ENCODE assay signal across 8 mouse cellular contexts in the genomic region with DNA sequence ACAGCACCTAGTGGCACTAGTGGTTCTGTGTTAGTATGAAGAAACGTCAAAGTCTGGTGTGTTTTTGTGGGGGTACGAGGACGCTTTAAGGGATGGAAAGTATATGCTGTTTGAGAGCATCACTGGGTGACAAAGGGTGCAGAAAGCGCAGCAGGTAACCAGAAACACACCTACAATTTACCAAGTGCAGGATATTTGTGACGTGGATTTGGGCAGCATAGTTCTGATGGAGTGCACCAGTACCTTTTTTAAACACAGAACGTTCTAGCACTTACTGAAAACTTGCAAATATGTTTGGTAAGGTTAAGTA. TPM values are rescaled to one million over a fixed set of nuclear protein-coding genes. Genes with fewer than 3 reads are reported as not detected.
DNase-seq lines count a peak whose midpoint lies in the region; ATAC-seq and TF ChIP-seq lines count a peak whose summit lies in the region.

No protein-coding gene starts in this region.

- no peaks in the 10 kb centered on the region for H3K9me3 ChIP-seq in heart, embryonic 15.5 days (replicated peaks)
- H3K9me3 ChIP-seq in MEL (replicated peaks; ENCODE audit: insufficient read depth, low read length) = no peaks in the 10 kb centered on the region
- H3K9me3 ChIP-seq in hindbrain, embryonic 12.5 days (replicated peaks) = no peaks in the 10 kb centered on the region
- H3K9me3 ChIP-seq in midbrain, embryonic 11.5 days (ENCODE audit: control insufficient read depth, low read length) = no peaks in the 10 kb centered on the region

- peak overlapping the region; percentile 89 for H3K9ac ChIP-seq in heart, embryonic 15.5 days
- peak overlapping the region; percentile 90 for H3K9ac ChIP-seq in MEL (ENCODE audit: control insufficient read depth, low read depth, low read length, poor library complexity, severe bottlenecking)
- peak overlapping the region; percentile 95 for H3K9ac ChIP-seq in hindbrain, embryonic 12.5 days
- peak overlapping the region; percentile 91 for H3K9ac ChIP-seq in midbrain, embryonic 11.5 days (ENCODE audit: low read length)

- peak overlapping the region; percentile 96 for H3K27ac ChIP-seq in heart, embryonic 15.5 days
- peak overlapping the region; percentile 55 for H3K27ac ChIP-seq in MEL (ENCODE audit: control insufficient read depth, low read depth, low read length)
- peak overlapping the region; percentile 96 for H3K27ac ChIP-seq in hindbrain, embryonic 12.5 days
- peak overlapping the region; percentile 85 for H3K27ac ChIP-seq in midbrain, embryonic 11.5 days (ENCODE audit: low read depth, low read length)

- TF ChIP-seq POLR2A in MEL (IDR thresholded peaks at IDR 0.05; ENCODE audit: control insufficient read depth in 1 of 2, insufficient read depth in 1 of 2, low read depth in 1 of 2, low read length in 2 of 2, poor library complexity in 1 of 2) = no peak

- no peaks in the 10 kb centered on the region for H3K27me3 ChIP-seq in heart, embryonic 15.5 days
- H3K27me3 ChIP-seq in MEL (ENCODE audit: control insufficient read depth in 1 of 2, insufficient read depth in 2 of 2, low read length in 2 of 2) = no peaks in the 10 kb centered on the region
- H3K27me3 ChIP-seq in hindbrain, embryonic 12.5 days = no peaks in the 10 kb centered on the region; the same call in 1 of the 2 replicates
- H3K27me3 ChIP-seq in midbrain, embryonic 11.5 days (ENCODE audit: control insufficient read depth, insufficient read depth, low read length) = no peaks in the 10 kb centered on the region; the same call in 1 of the 2 replicates

- H3K4me1 ChIP-seq in heart, embryonic 15.5 days (replicated peaks) = peaks cover 26% of the 10 kb centered on the region
- H3K4me1 ChIP-seq in MEL (ENCODE audit: control insufficient read depth in 1 of 2, insufficient read depth in 2 of 2, low read length in 2 of 2) = peaks cover 7 to 9% of the 10 kb centered on the region in 2 experiments; a peak in 3 of 4 replicates
- H3K4me1 ChIP-seq in hindbrain, embryonic 12.5 days = peaks cover 14% of the 10 kb centered on the region
- peaks cover 16% of the 10 kb centered on the region for H3K4me1 ChIP-seq in midbrain, embryonic 11.5 days (ENCODE audit: control insufficient read depth, insufficient read depth, low read length)

- peak overlapping the region; percentile 72 for H3K4me2 ChIP-seq in heart, embryonic 15.5 days
- peak overlapping the region; percentile 83 for H3K4me2 ChIP-seq in hindbrain, embryonic 12.5 days (replicated peaks)
- peak overlapping the region; percentile 80 for H3K4me2 ChIP-seq in midbrain, embryonic 11.5 days

- TF ChIP-seq RAD21 in MEL (IDR thresholded peaks at IDR 0.05; ENCODE audit: low read depth, low read length) = no peak

- intact Hi-C loops in left cerebral cortex, postnatal 14 days (cut with DNase I) = loop anchor here (5.0 kb wide), 2 partner anchors 98 to 113 kb away; no protein-coding TSS in a partner anchor

- H3K79me2 ChIP-seq in MEL (ENCODE audit: control insufficient read depth, insufficient read depth, low read length, poor library complexity) = peaks cover 31% of the 10 kb centered on the region

- TF ChIP-seq EP300 in MEL (IDR thresholded peaks at IDR 0.05; ENCODE audit: low read depth in 1 of 2, low read length in 2 of 2) = no peak

- H3K4me3 ChIP-seq in heart, embryonic 15.5 days = peak overlapping the region; percentile 98
- peak overlapping the region; percentile 95 to 98 for H3K4me3 ChIP-seq in MEL (ENCODE audit: control insufficient read depth in 1 of 2, insufficient read depth in 1 of 2, low read depth in 2 of 2, low read length in 2 of 2)
- peak overlapping the region; percentile 88 for H3K4me3 ChIP-seq in hindbrain, embryonic 12.5 days
- peak overlapping the region; percentile 86 for H3K4me3 ChIP-seq in midbrain, embryonic 11.5 days (ENCODE audit: low read depth, low read length)

- DNase-seq in heart, adult 8-10 months (ENCODE audit: low spot score) = no peak
- DNase-seq in MEL (ENCODE audit: low read depth, low spot score) = no peak
- DNase-seq in midbrain, embryonic 11.5 days (ENCODE audit: low spot score, missing footprints) = no peak
- no peak for DNase-seq in left cerebral cortex, postnatal 14 days (ENCODE audit: low spot score in 2 of 2)
- no peak for DNase-seq in right cerebral cortex, postnatal 14 days
- no peak for DNase-seq in Muller cell, postnatal 12 days (ENCODE audit: inconsistent ontology term)

- H3K36me3 ChIP-seq in heart, embryonic 15.5 days = no peaks in the 10 kb centered on the region
- peaks cover 0 to 18% of the 10 kb centered on the region in 2 experiments; a peak in 2 of 4 replicates for H3K36me3 ChIP-seq in MEL (ENCODE audit: control insufficient read depth in 1 of 2, insufficient read depth in 2 of 2, low read length in 2 of 2)
- H3K36me3 ChIP-seq in hindbrain, embryonic 12.5 days = no peaks in the 10 kb centered on the region
- H3K36me3 ChIP-seq in midbrain, embryonic 11.5 days (ENCODE audit: control insufficient read depth, insufficient read depth, low read length) = no peaks in the 10 kb centered on the region

- ATAC-seq in heart, embryonic 15.5 days (replicated peaks; ENCODE audit: insufficient number of reproducible peaks, insufficient read depth, low FRiP score, low read depth) = no peak
- no peak for ATAC-seq in hindbrain, embryonic 12.5 days (ENCODE audit: low FRiP score)
- no peak for ATAC-seq in midbrain, embryonic 11.5 days (ENCODE audit: low FRiP score)

- no peak; a peak in 1 of 6 replicates for TF ChIP-seq CTCF in MEL (IDR thresholded peaks at IDR 0.05 in 2 of 3, conservative IDR thresholded peaks at IDR 0.05 in 1 of 3; ENCODE audit: control insufficient read depth in 1 of 3, insufficient read depth in 1 of 3, low read depth in 2 of 3, low read length in 3 of 3, poor library complexity in 1 of 3, severe bottlenecking in 1 of 3)

- 2% methylated on average over 6 of the region's 6 CpGs for WGBS in heart, embryonic 15.5 days
- 2% methylated on average over 6 of the region's 6 CpGs for WGBS in hindbrain, embryonic 12.5 days
- WGBS in midbrain, embryonic 11.5 days = 2% methylated on average over 6 of the region's 6 CpGs

TF ChIP-seq in MEL, 35 proteins besides CTCF, POLR2A, EP300 and RAD21:
- TF ChIP-seq BHLHE40 (IDR thresholded peaks at IDR 0.05; ENCODE audit: borderline replicate concordance, low read depth, low read length) (no peak), USF2 (IDR thresholded peaks at IDR 0.05; ENCODE audit: borderline replicate concordance in 1 of 2, insufficient read depth in 1 of 2, low read depth in 1 of 2, low read length in 2 of 2) (no peak), POLR2AphosphoS2 (IDR thresholded peaks at IDR 0.05; ENCODE audit: low read length) (no peak), NRF1 (IDR thresholded peaks at IDR 0.05; ENCODE audit: insufficient read depth, low read depth, low read length, poor library complexity, severe bottlenecking) (no peak), MAFK (IDR thresholded peaks at IDR 0.05; ENCODE audit: borderline replicate concordance, low read depth, low read length) (no peak), CHD1 (IDR thresholded peaks at IDR 0.05; ENCODE audit: low read depth, low read length) (no peak), ZC3H11A (IDR thresholded peaks at IDR 0.05; ENCODE audit: low read depth, low read length) (no peak), ZMIZ1 (IDR thresholded peaks at IDR 0.05; ENCODE audit: low read depth, low read length) (no peak), KAT2A (conservative IDR thresholded peaks at IDR 0.05; ENCODE audit: low read depth, low read length) (no peak), MYC (IDR thresholded peaks at IDR 0.05; ENCODE audit: low read depth, low read length) (no peak), HCFC1 (IDR thresholded peaks at IDR 0.05; ENCODE audit: low read depth, low read length) (no peak), RCOR1 (IDR thresholded peaks at IDR 0.05; ENCODE audit: low read depth, low read length) (no peak), GABPA (IDR thresholded peaks at IDR 0.05; ENCODE audit: low read depth, low read length) (no peak), SMC3 (IDR thresholded peaks at IDR 0.05; ENCODE audit: low read depth, low read length) (no peak), ETS1 (IDR thresholded peaks at IDR 0.05; ENCODE audit: low read depth, low read length) (no peak), GATA1 (IDR thresholded peaks at IDR 0.05; ENCODE audit: low read depth, low read length) (no peak), SIN3A (IDR thresholded peaks at IDR 0.05; ENCODE audit: low read length) (no peak), ELF1 (IDR thresholded peaks at IDR 0.05; ENCODE audit: low read depth, low read length) (no peak), MEF2A (IDR thresholded peaks at IDR 0.05; ENCODE audit: extremely low read depth, insufficient replicate concordance, low read depth, low read length, poor library complexity, severe bottlenecking) (no peak), CHD2 (IDR thresholded peaks at IDR 0.05; ENCODE audit: low read length) (no peak)
TF ChIP-seq in MEL: peak in this region for 0.

RNA-seq across cellular contexts. Expression of gene Stim2, which starts 1.1 kb away (rescaled TPM):
- 11.3 and 16.9 TPM in 2 replicates for polyA plus RNA-seq in heart, embryonic 15.5 days (2015; fragmentation: Nextera tagmentation; extraction: Ambion mirVana)
- 10 to 100 TPM; 11.8 to 15.7 (median 14.7) TPM for total RNA-seq in heart, adult 8-10 months (2022)
- total RNA-seq in MEL (2012; rRNA removed) = 11.7 and 14.5 TPM in 2 replicates
- polyA plus RNA-seq in MEL (2012; ENCODE audit: insufficient read depth in 1 of 2, insufficient read length in 2 of 2, low read depth in 1 of 2, low replicate concordance in 2 of 2, missing spikeins in 1 of 2) = 10 to 100 TPM in 1 of 2 experiments, not detected in 1; 18.6 TPM
- 19.2 and 28.0 TPM in 2 replicates for polyA plus RNA-seq in hindbrain, embryonic 12.5 days (2016; fragmentation: Nextera tagmentation; extraction: Ambion mirVana)
- 23.1 and 24.0 TPM in 2 replicates for polyA plus RNA-seq in midbrain, embryonic 11.5 days (2014; fragmentation: Nextera tagmentation; extraction: Ambion mirVana)
- 10 to 100 TPM; 54.4 to 58.9 TPM for total RNA-seq in left cerebral cortex, postnatal 14 days (2021)
